Mouse (Mus musculus) liver, adult 2 months (tissue): Measurements from ENCODE around the gene Ppp2r5a. TPM values are rescaled to one million over a fixed set of nuclear protein-coding genes. Genes with fewer than 3 reads are reported as not detected.

Experiments used
- DNase-seq: peaks from one replicate; pipeline ENCODE4 v3.0.0-alpha.2; 2011; ENCODE audit warnings: low read depth, low spot score; ENCODE audit errors: extremely low read depth
- H3K27ac ChIP-seq: fragments of 200-500 bp; replicated peaks from 2 replicates; pipeline ENCODE4 v1.5.1; 2012; ENCODE audit warnings: low read depth, mild to moderate bottlenecking, control low read depth, inconsistent platforms, low read length; ENCODE audit not compliant: insufficient read depth
- H3K27me3 ChIP-seq: fragments of 200-500 bp; 2 replicates; pipeline ENCODE4 v1.6.1; 2012; ENCODE audit warnings: mild to moderate bottlenecking, moderate library complexity, low read length, inconsistent platforms; ENCODE audit not compliant: control insufficient read depth, insufficient read depth
- H3K36me3 ChIP-seq: fragments of 200-500 bp; 2 replicates; pipeline ENCODE4 v1.6.1; 2012; ENCODE audit warnings: low read length, inconsistent platforms; ENCODE audit not compliant: control insufficient read depth, insufficient read depth
- H3K4me1 ChIP-seq: fragments of 200-500 bp; 2 replicates; pipeline ENCODE4 v1.6.1; 2011; ENCODE audit warnings: low read length; ENCODE audit not compliant: control insufficient read depth, insufficient read depth
- H3K4me3 ChIP-seq: fragments of 200-500 bp; 2 replicates; pipeline ENCODE4 v1.5.1; 2011; ENCODE audit warnings: low read depth, mild to moderate bottlenecking, control low read depth, low read length, moderate library complexity; ENCODE audit not compliant: insufficient read depth
- H3K79me2 ChIP-seq: fragments of 200-500 bp; 2 replicates; pipeline ENCODE4 v1.6.1; 2012; ENCODE audit warnings: inconsistent platforms, mild to moderate bottlenecking, low read length, moderate library complexity; ENCODE audit not compliant: control insufficient read depth, insufficient read depth
- H3K9ac ChIP-seq: fragments of 200-500 bp; 2 replicates; pipeline ENCODE4 v1.6.1; 2012; ENCODE audit warnings: low read depth, mild to moderate bottlenecking, control low read depth, inconsistent platforms, low read length
- CTCF ChIP-seq: fragments of 200-500 bp; IDR thresholded peaks from 2 replicates; pipeline ENCODE4 v1.5.1; 2011; ENCODE audit warnings: low read depth, low read length, control low read depth
- POLR2A ChIP-seq: fragments of 200-500 bp; IDR thresholded peaks from 2 replicates; pipeline ENCODE4 v1.6.1; 2011; ENCODE audit warnings: low read length, control low read depth; ENCODE audit not compliant: insufficient read depth; ENCODE audit errors: extremely low read depth
- WGBS: fragments of 180-500 bp; shearing (Covaris S2); methylation state at CpG from one replicate; pipeline ENCODE4 v1.1.7; 2018; 5-methylcytosine and 5-hydroxymethylcytosine counted together
- polyA plus RNA-seq: library from polyadenylated mRNA; depleted of rRNA; stranded (reverse); fragments of >200 nt; gene quantifications from 2 replicates; pipeline ENCODE4 v1.2.3, GENCODE M21; 2012
- total RNA-seq: library from RNA; depleted of rRNA; stranded (reverse); fragments of >200 nt; gene quantifications from 2 replicates; pipeline ENCODE4 v1.2.3, GENCODE M21; 2014

Ppp2r5a gene
- total and polyA plus RNA-seq, 2 experiments, result 75.3 to 149 TPM

DNA sequence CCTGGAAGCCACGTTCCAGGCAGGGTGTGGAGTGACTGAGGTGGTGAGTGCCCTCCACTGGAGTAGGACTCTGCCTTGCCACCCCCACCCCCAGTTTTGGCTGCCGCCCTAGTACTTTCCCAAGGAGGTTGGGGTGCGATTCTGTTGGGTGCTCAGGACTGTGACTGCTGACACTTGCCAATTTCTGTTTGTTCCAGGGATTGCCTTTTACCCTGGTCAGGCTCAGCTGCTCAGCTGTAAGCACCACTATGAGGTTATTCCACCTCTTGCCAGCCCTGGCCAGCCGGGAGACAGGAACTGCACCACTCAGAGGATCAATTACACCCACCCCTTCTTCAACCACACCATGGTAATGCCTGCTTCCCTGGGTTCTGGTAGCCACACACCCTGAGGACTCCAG, 62.5 kb downstream of the Ppp2r5a start:
- Histone ChIP-seq H3K27ac (no peak overlapping the region), H3K36me3 (no peaks in the 10 kb centered on the region), H3K4me3 (no peak overlapping the region), H3K9ac (no peak overlapping the region), H3K27me3 (no peaks in the 10 kb centered on the region), H3K4me1 (no peaks in the 10 kb centered on the region), H3K79me2 (no peaks in the 10 kb centered on the region)
- WGBS, result 94% methylated on average over 4 of the region's 4 CpGs
- no peak for DNase-seq
- TF ChIP-seq CTCF (no peak), POLR2A (no peak)

DNA sequence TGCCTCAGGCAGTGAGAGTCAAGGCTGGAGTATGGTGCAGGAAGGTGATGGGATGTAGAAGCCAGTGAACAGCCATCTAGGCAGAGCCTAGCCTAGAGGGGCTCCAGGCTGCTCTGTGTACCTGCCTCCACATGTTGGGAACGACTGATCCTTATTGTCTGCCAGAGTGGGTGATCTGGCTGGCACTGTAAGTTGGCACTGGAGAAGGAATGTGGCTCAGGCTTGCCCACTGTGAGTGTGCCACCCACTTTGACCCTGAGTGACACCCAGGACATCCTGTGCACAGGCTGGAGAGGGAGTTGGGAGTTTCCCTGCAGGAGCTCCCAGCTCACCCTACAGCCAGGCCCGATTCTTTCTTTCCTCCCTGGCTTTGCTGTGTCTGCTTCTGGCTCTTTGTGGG, 63.2 kb downstream of the Ppp2r5a start:
- WGBS, result 83% methylated on average over 2 of the region's 2 CpGs
- H3K79me2 ChIP-seq, result no peaks in the 10 kb centered on the region
- H3K27me3 ChIP-seq, result no peaks in the 10 kb centered on the region
- H3K36me3 ChIP-seq, result no peaks in the 10 kb centered on the region
- no peak for TF ChIP-seq CTCF
- TF ChIP-seq POLR2A, result no peak
- DNase-seq, result no peak
- H3K27ac ChIP-seq, result no peak overlapping the region
- no peaks in the 10 kb centered on the region for H3K4me1 ChIP-seq
- H3K4me3 ChIP-seq, result no peak overlapping the region
- H3K9ac ChIP-seq, result no peak overlapping the region

DNA sequence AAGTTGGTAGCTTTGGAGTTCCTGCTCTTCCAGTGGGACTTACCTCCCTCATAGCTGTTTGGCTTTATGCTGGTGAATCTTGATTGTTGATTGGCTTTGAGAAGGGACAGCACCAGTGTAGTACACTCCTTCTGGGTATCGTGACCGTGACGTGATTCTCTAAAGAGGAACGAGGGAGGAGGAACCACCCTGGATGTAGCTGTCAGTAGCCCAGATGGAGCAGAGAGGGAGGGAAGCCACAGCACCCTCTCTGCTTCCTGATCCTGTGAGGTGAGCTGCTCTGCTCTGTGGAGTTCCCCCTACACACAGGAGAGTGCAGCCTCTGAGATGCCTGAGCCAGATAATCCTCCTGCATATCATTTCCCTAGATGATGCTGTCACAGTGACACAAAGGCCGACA, 68.6 kb downstream of the Ppp2r5a start:
- no peak for DNase-seq
- no peak overlapping the region for H3K4me3 ChIP-seq

DNA sequence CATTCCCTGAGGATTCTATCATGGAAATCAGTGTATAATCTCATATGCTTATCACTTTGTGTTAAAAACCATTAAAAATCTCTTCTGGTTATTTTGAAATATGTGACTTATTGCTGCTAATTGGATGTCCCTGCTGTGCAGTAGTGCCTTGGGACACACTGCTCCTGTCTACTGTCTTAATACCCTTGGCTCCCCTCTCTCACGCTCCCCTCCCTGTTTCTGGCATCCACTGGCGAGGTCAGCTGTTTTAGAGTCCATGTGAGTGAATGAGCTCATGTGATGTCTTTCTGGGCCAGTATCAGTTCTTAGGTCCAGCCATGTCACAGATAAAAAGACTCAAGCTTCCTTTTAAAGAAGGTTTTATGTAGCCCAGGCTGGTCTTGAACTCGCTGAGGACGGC, 72.7 kb downstream of the Ppp2r5a start:
- Histone ChIP-seq H3K4me3 (no peak overlapping the region), H3K36me3 (no peaks in the 10 kb centered on the region), H3K9ac (no peak overlapping the region), H3K4me1 (peaks cover 3% of the 10 kb centered on the region), H3K27me3 (no peaks in the 10 kb centered on the region), H3K27ac (no peak overlapping the region), H3K79me2 (no peaks in the 10 kb centered on the region)
- DNase-seq, result no peak
- TF ChIP-seq CTCF, result no peak
- TF ChIP-seq POLR2A, result no peak
- WGBS, result 83% methylated on average over 4 of the region's 4 CpGs

More for the DNA sequence above, 68.6 kb downstream of the Ppp2r5a start:
- H3K27ac ChIP-seq, result no peak overlapping the region
- WGBS, result 88% methylated on average over 5 of the region's 5 CpGs
- no peak overlapping the region for H3K9ac ChIP-seq
- H3K27me3 ChIP-seq, result no peaks in the 10 kb centered on the region
- H3K4me1 ChIP-seq, result peaks cover 2% of the 10 kb centered on the region; the same call in 1 of the 2 replicates
- no peaks in the 10 kb centered on the region for H3K79me2 ChIP-seq
- no peaks in the 10 kb centered on the region for H3K36me3 ChIP-seq
- TF ChIP-seq CTCF (no peak), POLR2A (no peak)

DNA sequence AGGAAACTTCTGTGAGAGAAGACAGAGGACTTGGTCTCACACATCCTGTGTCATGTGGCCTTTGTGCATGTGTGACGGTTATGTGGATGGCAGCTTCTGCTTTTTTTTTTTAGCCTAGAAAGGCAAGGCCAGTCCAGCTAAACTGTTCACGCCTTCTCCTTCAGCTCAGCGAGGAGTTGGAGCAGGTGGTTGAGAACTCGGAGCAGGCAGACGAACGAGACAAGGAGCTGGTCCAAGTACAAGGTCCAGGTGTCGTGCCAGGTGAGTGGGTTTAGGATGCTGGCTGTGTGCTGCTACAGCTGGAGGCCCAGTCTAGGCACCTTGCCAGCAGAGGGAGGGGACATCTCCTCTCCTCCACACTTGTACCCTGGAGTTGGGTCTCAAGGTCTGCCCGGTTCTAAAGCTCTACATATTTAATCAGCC, 75.0 kb downstream of the Ppp2r5a start:
- Histone ChIP-seq H3K36me3 (no peaks in the 10 kb centered on the region), H3K4me1 (peaks cover 3% of the 10 kb centered on the region), H3K9ac (no peak overlapping the region), H3K27me3 (no peaks in the 10 kb centered on the region), H3K79me2 (no peaks in the 10 kb centered on the region), H3K27ac (no peak overlapping the region; the same call in 1 of the 2 replicates), H3K4me3 (no peak overlapping the region)
- TF ChIP-seq CTCF, result no peak
- TF ChIP-seq POLR2A, result no peak
- 84% methylated on average over 8 of the region's 8 CpGs for WGBS
- no peak for DNase-seq

DNA sequence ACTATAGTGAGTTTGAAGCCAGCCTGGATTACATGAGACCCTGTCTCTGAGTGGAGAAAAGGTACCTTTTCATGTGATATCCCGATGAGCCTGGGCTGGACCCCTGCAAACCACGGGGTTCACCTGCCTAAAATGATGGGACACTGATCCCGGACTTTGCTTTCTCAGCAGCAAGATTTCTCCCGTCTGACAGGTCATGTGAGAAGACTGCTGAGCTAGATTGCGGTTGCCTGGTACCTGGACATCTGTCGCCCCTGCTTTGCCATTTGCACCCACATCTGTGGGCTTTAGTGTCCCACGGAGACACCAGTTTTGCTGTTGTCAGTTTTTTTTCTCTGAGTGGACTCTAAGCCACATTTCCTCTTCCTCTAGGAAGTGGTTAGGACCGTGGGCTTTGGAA, 75.8 kb downstream of the Ppp2r5a start:
- Histone ChIP-seq H3K9ac (no peak overlapping the region), H3K36me3 (no peaks in the 10 kb centered on the region), H3K27ac (no peak overlapping the region), H3K27me3 (no peaks in the 10 kb centered on the region), H3K4me1 (peaks cover 3% of the 10 kb centered on the region), H3K4me3 (no peak overlapping the region), H3K79me2 (no peaks in the 10 kb centered on the region)
- WGBS, result 80% methylated on average over 8 of the region's 8 CpGs
- no peak for DNase-seq
- no peak for TF ChIP-seq POLR2A
- no peak for TF ChIP-seq CTCF
